Mouse (Mus musculus) heart, postnatal 0 days (tissue): ENCODE results near the gene Ubl7. TPM values are rescaled to one million over a fixed set of nuclear protein-coding genes. Genes with fewer than 3 reads are reported as not detected.

Source experiments
- ATAC-seq: fragments of 200-750 bp; cut with Nextera tagmentation; 2 replicates; pipeline ENCODE4 v1.8.0; 2017; ENCODE audit warnings: low read depth, moderate number of reproducible peaks, moderate library complexity; ENCODE audit not compliant: insufficient read depth
- DNase-seq: peaks from one replicate; pipeline ENCODE4 v3.0.0-alpha.2; 2016; ENCODE audit warnings: low spot score
- H3K27ac ChIP-seq: fragments of 300-500 bp; sonication (generic); 2 replicates; pipeline ENCODE4 v1.5.1; 2014; ENCODE audit warnings: low read depth, mild to moderate bottlenecking
- H3K27me3 ChIP-seq: fragments of 300-500 bp; sonication (generic); 2 replicates; pipeline ENCODE4 v1.6.1; 2014; ENCODE audit warnings: low read length, mixed read lengths; ENCODE audit not compliant: control insufficient read depth, insufficient read depth
- H3K36me3 ChIP-seq: fragments of 300-500 bp; sonication (generic); replicated peaks from 2 replicates; pipeline ENCODE4 v1.6.1; 2014; ENCODE audit warnings: low read length, mixed read lengths; ENCODE audit not compliant: control insufficient read depth, insufficient read depth
- H3K4me1 ChIP-seq: fragments of 300-500 bp; sonication (generic); 2 replicates; pipeline ENCODE4 v1.6.1; 2014; ENCODE audit warnings: antibody characterized with exemption; ENCODE audit not compliant: control insufficient read depth, insufficient read depth
- H3K4me2 ChIP-seq: fragments of 300-500 bp; sonication (generic); 2 replicates; pipeline ENCODE4 v1.6.1; 2014; ENCODE audit warnings: low read depth, mild to moderate bottlenecking, low read length, moderate library complexity
- H3K4me3 ChIP-seq: fragments of 300-500 bp; sonication (generic); 2 replicates; pipeline ENCODE4 v1.5.1; 2014; ENCODE audit warnings: low read depth, low read length
- H3K9ac ChIP-seq: fragments of 300-500 bp; sonication (generic); replicated peaks from 2 replicates; pipeline ENCODE4 v1.6.1; 2014; ENCODE audit warnings: low read depth, low read length, mixed read lengths
- H3K9me3 ChIP-seq: fragments of 300-500 bp; sonication (generic); replicated peaks from 2 replicates; pipeline ENCODE4 v1.6.1; 2016; ENCODE audit warnings: low read length; ENCODE audit not compliant: control insufficient read depth
- CTCF ChIP-seq: IDR thresholded peaks from 2 replicates; pipeline ENCODE4 v1.5.1; 2016; ENCODE audit warnings: antibody characterized with exemption, control low read depth, low read depth
- EP300 ChIP-seq: IDR thresholded peaks from 2 replicates; pipeline ENCODE4 v1.6.1; 2016; ENCODE audit warnings: antibody characterized with exemption, low read depth
- WGBS: fragments of 180-500 bp; shearing (Covaris S2); extraction: QIAGEN DNeasy Blood & Tissue Kit; methylation state at CpG from one replicate; pipeline ENCODE4 v1.1.7; 2014; 5-methylcytosine and 5-hydroxymethylcytosine counted together
- polyA plus RNA-seq: library from polyadenylated mRNA; unstranded; fragments of >200 nt; fragmentation: Nextera tagmentation; extraction: Ambion mirVana; gene quantifications from 2 replicates; pipeline ENCODE4 v1.2.1, GENCODE M21; 2015
- total RNA-seq: library from RNA; depleted of rRNA; stranded (reverse); fragments of >200 nt; gene quantifications from 2 replicates; pipeline ENCODE4 v1.2.3, GENCODE M21; 2014; ENCODE audit warnings: low replicate concordance

Ubl7 gene
- total and polyA plus RNA-seq, 2 experiments from 2014 or later = 132 to 139 TPM

DNA sequence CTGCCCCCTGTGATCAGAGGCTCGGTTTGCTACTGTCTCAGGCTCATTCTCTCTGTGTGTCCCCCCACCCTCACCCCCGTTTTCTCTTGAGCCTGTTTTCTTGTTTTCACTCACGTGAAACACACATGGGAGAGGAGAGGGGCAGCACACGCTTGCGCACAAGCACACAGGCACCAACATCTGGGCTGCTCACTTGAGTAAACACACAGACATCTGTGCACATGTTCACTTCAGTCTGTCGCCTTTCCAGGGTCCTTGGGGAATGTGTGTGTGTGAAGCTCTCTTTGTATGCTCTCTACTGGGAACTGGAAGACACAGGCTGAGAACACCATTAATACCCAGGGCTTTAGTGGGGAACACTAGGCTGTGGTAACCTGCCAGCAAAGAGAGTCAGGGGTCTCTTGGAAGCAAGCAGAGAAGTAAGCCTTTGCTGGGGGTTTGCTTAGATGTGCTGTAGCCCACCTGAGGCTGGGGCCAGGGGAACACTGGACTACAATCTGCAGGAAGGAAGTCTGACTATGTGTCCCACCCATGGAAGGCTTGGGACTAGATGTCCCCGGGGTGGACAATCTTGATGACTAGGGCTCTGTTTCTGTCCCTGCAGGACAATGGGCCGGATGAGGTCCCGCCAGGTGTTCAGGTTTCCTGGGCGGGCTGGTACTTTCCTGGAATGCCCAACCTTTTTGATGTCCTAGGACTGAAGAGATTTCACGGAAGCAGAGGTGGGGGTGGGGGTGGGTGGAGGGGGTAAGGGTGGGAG is 59.1 kb downstream of the Ubl7 start:
- TF ChIP-seq EP300 = peak; percentile 82
- TF ChIP-seq CTCF = no peak
- Histone ChIP-seq H3K27me3 (no peaks in the 10 kb centered on the region), H3K9me3 (no peaks in the 10 kb centered on the region), H3K4me1 (peaks cover 34% of the 10 kb centered on the region), H3K36me3 (no peaks in the 10 kb centered on the region), H3K9ac (no peak overlapping the region), H3K4me2 (no peak overlapping the region), H3K27ac (peak overlapping the region; percentile 80), H3K4me3 (no peak overlapping the region)
- DNase-seq (no peak), ATAC-seq (peak; percentile 29; the same call in 1 of the 2 replicates)
- WGBS = 76% methylated on average over 11 of the region's 11 CpGs

DNA sequence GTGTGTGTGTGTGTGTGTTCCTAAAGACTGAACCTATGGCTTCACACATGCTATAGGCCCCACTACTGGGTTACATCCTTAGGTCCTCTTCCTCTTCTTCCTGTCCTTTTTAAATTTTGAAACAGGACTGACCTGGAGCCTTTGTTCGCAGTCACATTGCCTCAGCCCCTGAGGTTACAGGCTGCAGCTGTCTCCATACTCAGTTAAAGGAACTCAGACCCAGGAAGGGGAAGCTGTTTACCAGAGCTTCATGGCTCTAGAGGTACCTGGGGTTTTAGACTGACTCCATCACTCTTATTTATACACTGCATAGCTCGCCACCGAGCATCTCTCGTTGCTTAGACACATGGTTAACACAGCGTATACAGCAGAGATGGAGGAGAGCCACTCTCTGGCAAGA is 60.6 kb downstream of the Ubl7 start:
- H3K4me1 ChIP-seq = peaks cover 20% of the 10 kb centered on the region; the same call in 1 of the 2 replicates
- no peak overlapping the region for H3K4me3 ChIP-seq
- H3K27ac ChIP-seq = peak overlapping the region; percentile 80
- no peaks in the 10 kb centered on the region for H3K36me3 ChIP-seq
- no peak for DNase-seq
- no peaks in the 10 kb centered on the region for H3K9me3 ChIP-seq
- no peak overlapping the region for H3K9ac ChIP-seq
- H3K4me2 ChIP-seq = no peak overlapping the region
- 87% methylated on average over 5 of the region's 5 CpGs for WGBS
- H3K27me3 ChIP-seq = no peaks in the 10 kb centered on the region
- ATAC-seq = no peak
- TF ChIP-seq EP300 (no peak), CTCF (no peak)

GRCm38 (mm10) chr9:57972141-57972591 is 61.4 kb downstream of the Ubl7 start:
- Histone ChIP-seq H3K9ac (no peak overlapping the region), H3K4me1 (peaks cover 14% of the 10 kb centered on the region; the same call in 1 of the 2 replicates), H3K27me3 (no peaks in the 10 kb centered on the region), H3K36me3 (no peaks in the 10 kb centered on the region), H3K4me3 (no peak overlapping the region), H3K27ac (peak overlapping the region; percentile 80), H3K4me2 (no peak overlapping the region), H3K9me3 (no peaks in the 10 kb centered on the region)
- TF ChIP-seq CTCF (no peak), EP300 (no peak)
- DNase-seq (no peak), ATAC-seq (peak; percentile 14; the same call in 1 of the 2 replicates)
- 48% methylated on average over 9 of the region's 9 CpGs for WGBS

- Histone ChIP-seq H3K9ac (no peak overlapping the region), H3K27ac (peak overlapping the region; percentile 80), H3K27me3 (no peaks in the 10 kb centered on the region), H3K4me3 (no peak overlapping the region), H3K4me2 (no peak overlapping the region), H3K4me1 (peaks cover 8% of the 10 kb centered on the region; the same call in 1 of the 2 replicates), H3K36me3 (no peaks in the 10 kb centered on the region), H3K9me3 (no peaks in the 10 kb centered on the region)
- DNase-seq (no peak), ATAC-seq (no peak)
- no peak for TF ChIP-seq CTCF
- no peak for TF ChIP-seq EP300
- 47% methylated on average over 9 of the region's 9 CpGs for WGBS
Measured at GRCm38 (mm10) chr9:57972776-57973439, 62.1 kb downstream of the Ubl7 start.

- no peak overlapping the region for H3K4me2 ChIP-seq
- no peaks in the 10 kb centered on the region for H3K27me3 ChIP-seq
- no peak overlapping the region for H3K9ac ChIP-seq
- no peak for ATAC-seq
- H3K36me3 ChIP-seq = no peaks in the 10 kb centered on the region
- peaks cover 5% of the 10 kb centered on the region; the same call in 1 of the 2 replicates for H3K4me1 ChIP-seq
- H3K27ac ChIP-seq = peak overlapping the region; percentile 80; the same call in 1 of the 2 replicates
- no peaks in the 10 kb centered on the region for H3K9me3 ChIP-seq
- H3K4me3 ChIP-seq = no peak overlapping the region
- DNase-seq = no peak
- WGBS = 83% methylated on average over 6 of the region's 6 CpGs
- TF ChIP-seq CTCF = no peak
- no peak for TF ChIP-seq EP300
Measured at GRCm38 (mm10) chr9:57973440-57974066, 62.8 kb downstream of the Ubl7 start.
